Mouse (Mus musculus): Measurements from ENCODE around the gene 2610008E11Rik. TPM values are rescaled to one million over a fixed set of nuclear protein-coding genes. Genes with fewer than 3 reads are reported as not detected.
"Not testable (repeated sequence)": the region's sequence is repeated elsewhere in the genome, so short reads cannot be mapped to it uniquely, and the experiment has no call there.

The 2610008E11Rik gene
- polyA plus RNA-seq, 1 experiment from 2014 or later, result 47.0 TPM

DNA sequence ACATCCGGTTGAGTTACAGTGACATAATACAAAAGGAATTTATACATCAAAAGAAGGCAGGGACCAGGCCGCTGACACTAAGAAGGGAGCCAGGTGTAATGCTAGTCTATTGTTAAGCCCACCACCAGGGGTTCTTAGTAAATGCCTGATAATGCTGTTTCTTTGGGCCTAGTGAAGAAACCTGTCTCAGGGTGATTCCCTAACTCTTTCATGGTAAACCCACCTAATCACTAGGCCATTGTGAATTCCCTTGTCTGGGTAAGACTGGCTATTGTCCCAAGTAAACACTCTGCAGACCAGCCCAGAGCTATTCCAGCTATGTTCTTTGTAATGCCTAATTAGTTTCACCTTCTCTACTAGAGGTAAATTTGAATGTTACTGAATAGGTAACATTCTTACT, 54.9 kb downstream of the 2610008E11Rik start:
- not testable (repeated sequence) for ATAC-seq (ENCODE audit: low read depth); H3K4me3 ChIP-seq; H3K4me2 ChIP-seq; H3K9ac ChIP-seq; H3K4me1 ChIP-seq (replicated peaks); H3K36me3 ChIP-seq; H3K27me3 ChIP-seq; H3K27ac ChIP-seq (replicated peaks)
- 90% methylated on average over 2 of the region's 2 CpGs for WGBS
- H3K9me3 ChIP-seq, result peaks cover 37% of the 10 kb centered on the region

DNA sequence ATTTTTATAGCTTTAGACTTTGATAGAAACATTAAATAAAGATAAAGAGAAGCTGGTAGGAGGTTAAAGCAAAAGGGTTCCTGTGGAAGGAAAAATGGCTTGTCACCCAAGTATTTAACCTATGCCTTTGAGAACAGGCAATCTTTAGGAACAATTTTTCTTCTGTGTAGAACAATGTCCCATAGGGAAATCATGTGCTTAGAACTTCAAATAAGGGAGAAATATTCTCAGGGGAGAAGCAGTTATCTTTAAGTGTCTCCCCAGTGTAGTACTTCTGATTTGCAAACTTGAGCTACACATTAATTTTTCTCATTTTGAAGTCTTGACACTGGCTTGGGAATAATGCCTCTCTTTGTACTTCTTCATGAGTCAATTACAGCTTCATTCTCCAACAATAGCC, 69.0 kb downstream of the 2610008E11Rik start, which contains the start of gene Olfr57:
Gene Olfr57 (plus strand): TSS at position 301 of the 400 bp plus-strand sequence.
- H3K4me2 ChIP-seq, result no peak within 1 kb of the TSS
- no peaks in the 10 kb centered on the region for H3K4me1 ChIP-seq (replicated peaks)
- no peaks in the 10 kb centered on the region for H3K9me3 ChIP-seq
- no peak for ATAC-seq (ENCODE audit: low read depth)
- no peak within 1 kb of the TSS for H3K27ac ChIP-seq (replicated peaks)
- H3K36me3 ChIP-seq, result no peaks in the 10 kb centered on the region
- no peak within 1 kb of the TSS for H3K9ac ChIP-seq
- no peak within 1 kb of the TSS for H3K4me3 ChIP-seq
- no peaks in the 10 kb centered on the region for H3K27me3 ChIP-seq

Other genes with a start within 250 kb of the 2610008E11Rik start
- gene Olfr1356, start 245.4 kb downstream of the 2610008E11Rik start, polyA plus RNA-seq (2015; fragmentation: Nextera tagmentation; extraction: Ambion mirVana), result not detected in 2 replicates
- gene Olfr1355, start 222.1 kb downstream of the 2610008E11Rik start, polyA plus RNA-seq (2015; fragmentation: Nextera tagmentation; extraction: Ambion mirVana), result not detected in 2 replicates
- gene Olfr1354, start 184.4 kb downstream of the 2610008E11Rik start, polyA plus RNA-seq (2015; fragmentation: Nextera tagmentation; extraction: Ambion mirVana), result not detected in 2 replicates
- not detected in 2 replicates for gene Olfr8, start 147.0 kb downstream of the 2610008E11Rik start, polyA plus RNA-seq (2015; fragmentation: Nextera tagmentation; extraction: Ambion mirVana)
- not detected in 2 replicates for gene Olfr1353, start 134.3 kb downstream of the 2610008E11Rik start, polyA plus RNA-seq (2015; fragmentation: Nextera tagmentation; extraction: Ambion mirVana)
- not detected in 2 replicates for gene Olfr1352, start 116.5 kb downstream of the 2610008E11Rik start, polyA plus RNA-seq (2015; fragmentation: Nextera tagmentation; extraction: Ambion mirVana)
- not detected in 2 replicates for gene Olfr1351, start 85.1 kb downstream of the 2610008E11Rik start, polyA plus RNA-seq (2015; fragmentation: Nextera tagmentation; extraction: Ambion mirVana)
- gene Olfr57, start 68.9 kb downstream of the 2610008E11Rik start, polyA plus RNA-seq (2015; fragmentation: Nextera tagmentation; extraction: Ambion mirVana), result 0.31 and 0.54 TPM in 2 replicates
- not detected in 2 replicates for gene Vmn2r80, start 51.2 kb upstream of the 2610008E11Rik start, polyA plus RNA-seq (2015; fragmentation: Nextera tagmentation; extraction: Ambion mirVana)
- gene Vmn2r81, start 150.1 kb upstream of the 2610008E11Rik start, polyA plus RNA-seq (2015; fragmentation: Nextera tagmentation; extraction: Ambion mirVana), result not detected in 2 replicates

All from neural tube, embryonic 13.5 days (tissue).